Mouse (Mus musculus) lung, embryonic 14.5 days (tissue): ENCODE measurements at regions not wholly inside any gene's neighbourhood (a gene's known extent, or its start where the extent isn't known, plus 50 kb on each side); places are given as distances from the start of the nearest gene placed in this dataset.

ENCODE experiments used
- ATAC-seq: fragments of 200-750 bp; cut with Nextera tagmentation; 2 replicates; pipeline ENCODE4 v1.8.0; 2017; ENCODE audit warnings: mild to moderate bottlenecking, moderate TSS enrichment, moderate library complexity; ENCODE audit not compliant: insufficient read depth
- DNase-seq: peaks from one replicate; pipeline ENCODE4 v3.0.0-alpha.2; 2015
- H3K27ac ChIP-seq: fragments of 300-500 bp; sonication (generic); 2 replicates; pipeline ENCODE4 v1.5.1; 2014; ENCODE audit warnings: low read depth, mild to moderate bottlenecking, moderate library complexity
- H3K27me3 ChIP-seq: fragments of 300-500 bp; sonication (generic); 2 replicates; pipeline ENCODE4 v1.6.1; 2014; ENCODE audit warnings: low read length, control low read depth; ENCODE audit not compliant: insufficient read depth
- H3K36me3 ChIP-seq: fragments of 300-500 bp; sonication (generic); 2 replicates; pipeline ENCODE4 v1.6.1; 2014; ENCODE audit warnings: control low read depth; ENCODE audit not compliant: insufficient read depth
- H3K4me1 ChIP-seq: fragments of 300-500 bp; sonication (generic); 2 replicates; pipeline ENCODE4 v1.6.1; 2014; ENCODE audit warnings: antibody characterized with exemption, control low read depth; ENCODE audit not compliant: insufficient read depth
- H3K4me2 ChIP-seq: fragments of 300-500 bp; sonication (generic); 2 replicates; pipeline ENCODE4 v1.6.1; 2014; ENCODE audit warnings: mild to moderate bottlenecking
- H3K4me3 ChIP-seq: fragments of 300-500 bp; sonication (generic); 2 replicates; pipeline ENCODE4 v1.5.1; 2014; ENCODE audit warnings: low read depth, low read length
- H3K9ac ChIP-seq: fragments of 300-500 bp; sonication (generic); 2 replicates; pipeline ENCODE4 v1.6.1; 2014
- H3K9me3 ChIP-seq: fragments of 300-500 bp; sonication (generic); 2 replicates; pipeline ENCODE4 v1.6.1; 2016; ENCODE audit warnings: low read depth, low read length, control low read depth
- CTCF ChIP-seq: IDR thresholded peaks from 2 replicates; pipeline ENCODE4 v1.5.1; 2016; ENCODE audit warnings: antibody characterized with exemption, low read depth
- WGBS: fragments of 180-500 bp; shearing (Covaris S2); extraction: QIAGEN DNeasy Blood & Tissue Kit; methylation state at CpG from one replicate; pipeline ENCODE4 v1.1.7; 2014; 5-methylcytosine and 5-hydroxymethylcytosine counted together

DNA sequence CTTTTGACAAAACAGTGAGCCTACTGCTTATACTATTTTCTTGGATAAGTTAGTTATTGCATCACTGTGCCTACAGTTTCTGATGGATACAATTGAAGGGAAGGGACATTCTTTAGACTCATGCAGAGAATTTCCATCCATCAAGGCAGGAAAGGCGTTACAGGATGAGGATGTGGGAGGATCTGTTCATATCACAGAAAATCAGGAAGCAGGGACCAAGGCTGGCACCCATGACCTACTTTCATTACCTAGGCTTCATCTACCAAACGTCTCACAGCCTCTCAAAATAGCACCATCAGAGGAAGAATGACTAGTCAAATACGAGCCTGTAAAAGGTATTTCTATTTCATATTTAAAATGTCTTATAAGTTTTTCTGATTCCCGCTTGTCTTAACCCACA is 56.4 kb downstream of the Fam181b start:
- Histone ChIP-seq H3K9me3 (no peaks in the 10 kb centered on the region), H3K4me1 (no peaks in the 10 kb centered on the region), H3K4me2 (no peak overlapping the region), H3K4me3 (no peak overlapping the region), H3K27me3 (no peaks in the 10 kb centered on the region), H3K36me3 (no peaks in the 10 kb centered on the region), H3K27ac (no peak overlapping the region), H3K9ac (no peak overlapping the region)
- no peak for ATAC-seq
- 62% methylated on average over 4 of the region's 4 CpGs for WGBS
- TF ChIP-seq CTCF, result no peak
- peak; percentile 5 for DNase-seq

DNA sequence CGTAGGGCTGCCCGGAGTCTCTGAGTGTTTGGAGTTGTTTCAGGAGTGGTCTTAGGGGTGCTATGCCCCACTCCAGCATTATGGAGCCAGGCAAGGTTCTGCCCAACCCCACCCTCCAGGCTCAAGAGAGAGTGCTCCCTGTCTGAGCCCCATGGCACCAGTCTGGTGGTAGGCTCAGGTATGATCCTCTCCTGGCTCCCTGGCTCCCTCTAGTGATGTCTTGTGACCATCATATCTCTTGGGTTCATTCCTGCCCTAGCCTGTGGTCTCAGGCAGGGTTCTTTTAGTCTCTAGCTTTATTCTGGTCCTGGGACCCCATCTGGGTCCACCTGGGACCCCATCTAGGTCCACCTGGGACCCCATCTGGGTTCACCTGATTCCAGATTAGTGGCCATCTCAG is 67.7 kb downstream of the Fam181b start:
- 98% methylated on average over 2 of the region's 2 CpGs for WGBS
- H3K4me3 ChIP-seq, result no peak overlapping the region
- no peak overlapping the region for H3K27ac ChIP-seq
- H3K27me3 ChIP-seq, result no peaks in the 10 kb centered on the region
- no peaks in the 10 kb centered on the region for H3K4me1 ChIP-seq
- H3K36me3 ChIP-seq, result no peaks in the 10 kb centered on the region
- ATAC-seq (no peak), DNase-seq (no peak)
- H3K9me3 ChIP-seq, result no peaks in the 10 kb centered on the region
- no peak overlapping the region for H3K9ac ChIP-seq
- TF ChIP-seq CTCF, result no peak
- H3K4me2 ChIP-seq, result no peak overlapping the region

DNA sequence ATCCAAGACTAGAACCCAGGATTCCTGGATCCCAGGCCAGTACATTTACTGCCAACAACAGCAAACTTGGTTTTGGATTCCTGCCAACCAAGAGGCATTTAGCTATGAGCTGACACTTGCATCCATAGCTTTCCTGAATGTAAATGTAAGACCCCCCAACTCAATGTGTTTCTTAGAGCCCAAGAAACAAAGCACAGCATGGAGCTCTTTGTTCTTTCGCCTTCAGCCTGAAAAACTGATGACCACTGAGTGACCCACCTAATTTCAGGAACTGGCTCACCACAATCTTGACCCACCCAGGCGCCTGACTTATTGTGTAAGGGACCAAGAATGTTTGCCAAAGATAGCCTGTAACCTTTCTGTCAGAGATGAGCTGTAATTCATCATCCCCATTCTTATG is 71.7 kb downstream of the Fam181b start:
- H3K4me2 ChIP-seq, result no peak overlapping the region
- WGBS, result 57% methylated on average over 2 of the region's 2 CpGs
- ATAC-seq (no peak), DNase-seq (no peak)
- TF ChIP-seq CTCF, result no peak
- no peak overlapping the region for H3K27ac ChIP-seq
- H3K9me3 ChIP-seq, result no peaks in the 10 kb centered on the region
- no peak overlapping the region for H3K4me3 ChIP-seq
- no peaks in the 10 kb centered on the region for H3K36me3 ChIP-seq
- H3K9ac ChIP-seq, result no peak overlapping the region
- no peaks in the 10 kb centered on the region for H3K27me3 ChIP-seq
- H3K4me1 ChIP-seq, result no peaks in the 10 kb centered on the region

DNA sequence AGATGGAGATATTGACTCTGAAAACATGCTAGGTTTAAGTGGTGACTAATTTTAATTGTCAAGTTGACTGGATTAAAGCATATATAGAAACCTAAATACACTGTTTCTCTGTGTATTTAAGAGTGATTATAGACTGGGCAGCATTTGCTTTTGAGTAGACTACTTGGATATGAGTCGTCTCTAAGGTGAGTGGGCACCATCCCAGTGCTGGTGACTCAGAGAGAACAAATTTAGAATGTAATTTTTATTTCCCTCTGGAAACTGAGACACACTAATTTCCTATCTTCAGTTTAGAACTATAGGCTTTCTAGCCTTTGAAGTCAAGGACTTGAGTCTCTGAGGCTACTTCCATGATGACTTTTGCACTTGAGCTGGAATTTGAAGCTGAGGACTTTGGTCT is 117.4 kb downstream of the Fam181b start:
- no peak overlapping the region for H3K4me2 ChIP-seq
- H3K9ac ChIP-seq, result no peak overlapping the region
- no peak overlapping the region for H3K27ac ChIP-seq
- DNase-seq (no peak), ATAC-seq (no peak)
- WGBS, result 84% methylated on average over 1 of the region's 1 CpGs
- no peaks in the 10 kb centered on the region for H3K36me3 ChIP-seq
- TF ChIP-seq CTCF, result no peak
- H3K4me1 ChIP-seq, result no peaks in the 10 kb centered on the region
- no peaks in the 10 kb centered on the region for H3K27me3 ChIP-seq
- H3K4me3 ChIP-seq, result no peak overlapping the region
- no peaks in the 10 kb centered on the region for H3K9me3 ChIP-seq
